Mouse (Mus musculus): ENCODE measurements around the gene Rnf220. TPM values are rescaled to one million over a fixed set of nuclear protein-coding genes. Genes with fewer than 3 reads are reported as not detected.
A peak's percentile ranks its signal among the peaks of the same experiment; 100 is the strongest.

Gene Rnf220
- total RNA-seq, 2 experiments from 2014 or later, result 67.8 to 72.4 TPM

DNA sequence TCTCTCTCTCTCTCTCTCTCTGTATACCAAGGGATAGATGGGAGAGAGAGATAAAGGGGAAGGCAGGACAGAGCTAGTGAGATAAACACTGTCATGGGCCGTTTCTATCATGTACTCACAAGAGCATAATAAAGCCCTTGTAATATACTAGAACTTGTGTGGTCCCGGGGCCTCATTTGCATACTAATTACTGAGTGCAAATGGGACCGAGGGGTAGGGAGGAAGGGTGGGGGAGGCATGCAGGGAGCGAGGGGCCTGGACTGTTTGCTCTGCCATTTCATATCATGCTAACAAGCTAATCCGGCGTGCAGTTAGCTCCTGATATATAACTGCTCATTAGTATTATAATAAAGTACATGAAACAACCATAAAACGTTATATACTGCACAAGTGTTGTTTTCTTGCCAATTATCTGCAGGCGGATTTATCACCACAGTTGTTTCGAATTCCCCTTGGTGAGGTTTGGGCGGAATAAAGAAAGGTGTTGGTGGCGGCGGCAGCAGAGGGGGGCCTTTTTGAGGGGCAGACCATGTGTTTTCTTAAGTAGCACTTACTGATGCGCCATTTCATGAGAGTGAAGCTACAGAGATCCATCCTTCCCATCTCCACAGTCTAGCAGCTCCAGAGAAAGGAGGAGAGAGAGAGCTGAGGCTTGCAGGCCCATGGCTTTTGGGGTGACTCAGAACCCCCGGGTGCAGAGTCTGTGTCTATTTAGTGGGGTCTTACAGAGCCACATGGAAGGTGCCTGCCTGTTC lies 116.9 kb downstream of the Rnf220 start:
- no peak for DNase-seq

DNA sequence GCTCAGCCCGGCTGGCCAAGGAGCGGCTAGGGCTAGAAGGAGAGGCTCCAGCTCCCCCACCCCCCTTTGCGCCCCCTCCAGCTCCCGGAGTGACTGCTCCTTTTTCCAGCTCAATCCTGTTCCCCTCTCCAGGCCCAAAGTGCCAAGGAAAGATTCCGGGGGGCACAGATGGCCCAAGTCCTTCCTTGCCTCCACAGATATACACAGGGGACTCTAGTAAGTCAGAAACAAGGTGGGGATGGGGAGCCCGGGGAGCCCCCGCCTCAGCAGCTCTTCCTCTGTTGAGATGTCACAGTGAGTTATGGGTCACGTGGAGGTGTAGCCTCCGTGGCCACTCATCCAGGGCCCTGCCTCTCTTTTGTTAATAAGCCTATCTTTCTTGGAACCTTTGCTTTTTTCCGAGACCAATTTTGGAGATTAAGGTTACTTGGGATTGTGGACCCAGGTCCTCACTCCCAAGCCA lies 122.7 kb downstream of the Rnf220 start:
- DNase-seq, result no peak

DNA sequence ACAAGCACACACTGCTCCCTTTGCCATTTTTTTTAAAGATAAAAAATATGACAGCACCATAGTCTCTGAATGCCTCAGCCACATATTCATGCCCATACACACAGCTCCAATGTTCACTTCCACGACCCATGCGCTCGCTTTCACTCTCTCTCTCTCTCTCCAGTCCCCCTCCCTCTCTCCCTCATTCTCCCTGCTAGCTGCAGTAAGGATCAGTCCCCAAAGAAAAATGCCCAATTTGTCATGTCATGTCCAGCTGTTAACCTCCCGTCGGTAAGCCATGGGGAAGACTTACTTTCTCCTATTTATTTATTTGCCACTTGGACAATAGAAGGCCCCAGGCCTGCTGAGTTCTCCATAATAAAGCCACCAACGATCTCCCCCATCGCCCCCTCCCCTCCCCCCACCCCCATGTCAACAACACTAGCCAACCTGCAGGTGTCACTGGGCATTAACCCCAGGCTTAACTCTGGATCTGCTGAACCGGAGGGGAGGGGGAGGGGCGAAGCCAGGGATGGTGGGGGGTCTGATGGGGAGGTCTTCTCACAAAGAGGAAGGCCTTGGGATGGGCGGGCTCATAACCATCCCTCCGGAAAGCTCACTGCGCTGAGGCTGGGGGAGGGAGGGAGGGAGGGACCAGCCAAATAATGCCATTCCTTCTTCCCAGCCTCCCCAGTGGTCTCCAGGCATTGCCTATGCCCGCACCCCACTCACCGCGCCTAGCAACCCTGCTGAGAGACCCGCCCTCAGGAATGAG lies 123.4 kb downstream of the Rnf220 start:
- DNase-seq, result no peak

DNA sequence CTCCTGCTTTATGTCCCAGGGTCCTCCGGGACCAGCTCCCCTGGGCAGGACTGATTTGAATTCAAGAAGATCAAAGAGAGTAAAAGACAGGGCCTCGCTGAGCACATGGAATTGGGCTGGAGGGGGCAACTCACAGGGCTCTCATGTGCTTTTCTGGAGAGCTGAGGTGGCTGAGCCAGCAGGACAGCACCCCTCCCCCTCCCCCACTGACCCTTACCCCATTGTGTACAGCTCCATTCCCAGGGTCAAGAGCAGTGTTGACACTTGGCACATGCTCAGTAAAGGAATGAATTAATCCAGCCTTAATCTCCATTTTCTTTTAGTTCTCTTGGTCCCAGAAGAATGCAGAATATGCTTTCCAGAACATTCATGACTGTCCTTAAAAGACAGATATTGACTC lies 125.0 kb downstream of the Rnf220 start:
- no peak for DNase-seq

DNA sequence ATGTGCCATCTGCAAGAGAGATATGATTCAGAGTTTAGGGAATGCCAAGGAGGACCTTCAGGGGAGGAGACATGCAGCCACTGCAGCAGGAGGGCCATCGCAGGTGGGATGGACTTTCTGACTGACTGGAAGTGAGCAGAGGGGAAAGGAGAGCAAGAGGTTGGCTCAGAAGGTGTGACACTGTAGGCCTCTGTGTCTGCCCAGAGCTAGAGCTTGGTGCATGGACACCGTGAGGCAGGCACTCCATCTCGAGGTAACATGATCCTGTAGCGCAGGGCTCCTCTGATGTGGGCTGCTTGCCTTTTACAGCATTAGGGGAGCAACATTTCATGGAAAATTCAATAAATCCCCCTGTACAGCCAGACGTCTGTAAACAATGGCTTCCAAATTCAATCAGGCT lies 126.5 kb downstream of the Rnf220 start:
- no peak for DNase-seq

DNA sequence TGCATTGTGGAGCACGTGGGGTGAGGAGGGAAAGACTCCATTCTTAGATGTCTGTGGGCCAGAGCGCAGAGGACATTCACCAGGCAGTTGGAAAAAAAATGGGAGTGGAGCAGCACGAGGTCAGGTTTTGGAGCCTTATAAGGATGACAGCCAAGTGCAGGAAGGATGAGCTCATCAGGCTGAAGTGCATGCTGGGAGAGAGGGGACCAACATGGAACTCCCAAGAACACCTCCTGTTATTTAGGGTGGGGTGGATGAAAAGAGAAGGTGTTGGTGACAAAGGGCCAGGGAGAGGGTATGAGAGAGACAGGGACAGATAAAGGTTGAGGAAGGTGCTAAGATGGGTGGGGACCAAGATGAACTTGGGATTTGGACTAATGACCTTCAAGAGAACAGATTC lies 127.3 kb downstream of the Rnf220 start:
- no peak for DNase-seq

DNA sequence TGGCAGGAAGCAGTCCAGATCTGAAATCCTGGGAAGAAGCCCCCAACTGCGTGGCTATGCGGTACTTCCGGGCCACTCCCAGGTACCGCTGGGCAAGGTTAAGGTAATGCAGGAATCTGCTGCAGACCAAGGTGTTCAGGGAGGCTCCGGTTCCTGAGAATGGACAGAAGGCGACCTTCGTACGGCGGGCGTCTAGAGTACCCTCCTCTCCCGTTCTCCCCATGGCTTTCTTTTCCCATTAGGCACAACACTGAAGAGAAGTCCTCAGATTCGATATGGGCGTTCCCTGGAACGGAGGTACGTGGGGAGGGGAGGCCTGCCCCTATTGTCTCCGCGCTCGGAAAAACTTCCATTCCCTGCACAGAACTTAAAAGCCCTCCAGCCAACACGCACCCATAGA lies 129.5 kb downstream of the Rnf220 start:
- DNase-seq, result no peak

DNA sequence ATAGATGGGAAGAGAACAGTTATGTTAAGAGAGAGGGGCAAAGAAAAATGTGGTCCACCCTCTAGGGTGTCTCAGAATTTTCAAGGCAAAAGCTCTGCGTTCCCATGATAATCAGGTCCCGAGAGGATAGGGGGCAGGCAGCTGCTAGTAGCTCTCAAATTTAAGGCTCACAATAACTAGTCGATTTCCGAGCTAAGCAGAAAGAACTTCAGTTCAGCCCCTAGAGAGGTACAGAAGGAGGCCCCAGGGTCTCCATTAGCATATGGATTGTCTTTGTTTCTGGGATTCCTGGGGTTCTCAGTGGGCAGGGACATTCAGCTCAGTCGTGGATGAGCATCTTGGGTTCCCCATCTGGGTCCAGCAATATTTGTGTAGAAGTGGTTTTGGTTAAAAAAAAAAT lies 134.8 kb downstream of the Rnf220 start:
- no peak for DNase-seq

DNA sequence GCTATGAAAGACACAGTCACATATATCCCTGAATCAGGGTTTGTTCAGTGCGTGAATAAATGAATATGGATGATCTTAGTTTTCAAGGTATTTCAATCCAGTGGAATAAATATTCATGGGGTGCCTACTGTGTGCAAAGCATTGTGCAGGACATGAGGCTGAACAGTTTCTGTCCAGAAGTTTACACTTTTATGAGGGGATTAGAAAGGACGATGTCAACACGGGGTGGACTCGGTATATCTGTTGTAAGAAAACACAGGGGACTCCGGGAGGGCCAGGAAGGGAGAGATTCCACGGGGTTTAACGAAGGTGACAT lies 135.3 kb downstream of the Rnf220 start:
- no peak for DNase-seq

DNA sequence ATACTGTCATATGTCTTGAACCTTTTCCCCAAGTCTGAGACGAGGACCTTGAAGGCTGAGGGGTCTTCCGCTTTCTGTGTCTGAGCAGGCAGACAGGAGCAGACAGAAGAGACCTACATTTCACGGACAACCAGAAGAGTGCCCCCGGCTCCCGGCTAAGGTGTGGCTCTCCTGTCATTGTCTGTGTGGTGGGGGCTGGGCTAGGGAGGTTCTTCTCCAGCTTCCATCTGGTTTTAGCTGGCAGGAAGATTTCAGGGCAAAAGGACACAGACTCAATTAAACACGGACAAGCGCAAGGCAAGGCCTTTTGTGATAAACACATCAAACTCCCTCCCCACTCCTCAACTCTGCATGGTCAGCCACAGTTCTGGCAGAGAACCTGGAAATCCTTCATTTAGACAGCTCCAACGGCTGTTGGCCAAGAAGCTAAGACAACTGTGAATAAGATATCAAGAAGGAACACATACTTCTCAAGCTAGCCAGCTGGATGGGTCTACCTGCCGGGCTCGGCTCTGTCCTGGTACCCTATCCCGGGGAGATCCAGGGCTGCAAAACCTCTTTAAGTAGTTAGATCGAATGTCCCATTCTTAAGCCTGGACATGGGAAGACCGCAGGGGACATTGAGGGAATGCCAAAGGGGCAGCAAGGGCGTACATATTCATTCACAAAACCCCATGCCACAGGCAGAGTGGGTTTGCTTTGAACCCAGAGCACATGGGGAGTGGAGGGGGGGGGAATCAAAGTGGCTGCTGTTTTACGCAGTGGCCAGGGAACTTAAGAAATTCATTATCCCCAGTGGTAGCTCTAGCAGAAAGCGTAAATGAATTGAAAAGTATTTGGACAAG lies 135.9 kb downstream of the Rnf220 start:
- peak; percentile 35 for DNase-seq

DNA sequence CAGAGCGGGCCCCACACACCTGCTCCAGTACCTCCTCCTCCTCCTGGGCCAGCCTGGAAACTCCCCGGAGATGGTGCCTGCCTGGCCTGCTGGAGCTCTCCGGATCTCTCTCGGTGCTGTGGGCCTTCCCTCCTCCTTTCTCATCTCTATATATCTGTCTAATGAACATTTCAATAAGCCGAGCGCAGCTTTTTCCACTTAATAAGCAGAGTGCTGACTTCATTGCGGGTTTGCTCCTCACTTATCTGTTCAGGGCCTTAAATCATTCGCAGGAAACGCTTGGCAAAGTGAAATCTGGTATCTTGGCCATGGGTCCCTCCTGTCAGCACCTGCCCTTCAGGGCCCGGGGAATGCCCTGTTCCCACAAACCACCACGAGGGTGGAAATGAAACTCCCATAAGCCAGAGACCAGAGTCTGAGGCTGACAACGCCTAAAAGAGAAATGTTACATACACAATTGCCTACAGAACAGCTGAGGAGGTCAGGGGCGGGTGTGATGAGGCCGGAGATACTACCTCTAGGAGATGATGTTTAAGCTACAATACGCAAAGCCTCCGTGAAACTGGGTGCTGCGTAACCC lies 137.0 kb downstream of the Rnf220 start:
- DNase-seq, result no peak

DNA sequence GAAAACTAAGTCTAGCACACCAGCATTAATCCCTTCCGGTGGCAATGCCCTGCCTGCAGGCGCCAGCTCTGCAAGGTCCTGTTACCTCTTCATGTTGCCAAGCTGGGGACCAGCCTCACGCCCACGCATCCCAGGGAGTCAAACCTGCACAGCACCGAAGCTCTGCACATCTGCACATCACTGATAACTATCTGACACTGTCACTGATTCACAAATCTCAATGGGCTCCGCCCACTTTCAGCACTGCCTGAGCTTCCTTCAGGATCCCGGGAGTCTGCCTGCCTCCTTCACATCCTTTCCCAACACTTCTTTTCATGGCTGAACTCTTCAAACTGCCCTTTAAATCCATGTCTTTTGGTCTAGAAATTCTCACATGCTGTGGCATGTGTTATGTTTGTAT lies 138.9 kb downstream of the Rnf220 start:
- DNase-seq, result no peak

DNA sequence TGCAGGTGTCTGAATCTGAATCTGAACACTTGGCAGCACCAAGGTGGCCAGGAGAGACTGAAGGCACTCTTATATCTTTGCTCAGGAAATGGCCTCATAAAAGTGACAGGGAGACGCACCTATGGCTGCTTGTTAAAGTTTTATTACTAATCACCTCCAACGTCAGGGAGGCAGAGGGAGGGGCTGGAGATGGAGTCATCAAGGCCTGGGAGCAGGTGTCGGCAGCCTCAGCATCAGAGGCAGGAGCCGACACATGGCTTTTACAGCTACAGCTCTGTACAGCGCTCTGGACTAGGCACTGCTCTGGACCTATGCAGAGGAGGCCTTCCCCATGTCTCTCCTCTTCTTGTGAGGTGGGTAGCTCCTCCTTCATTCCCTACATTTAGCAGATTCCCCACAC lies 139.7 kb downstream of the Rnf220 start:
- DNase-seq, result no peak

DNA sequence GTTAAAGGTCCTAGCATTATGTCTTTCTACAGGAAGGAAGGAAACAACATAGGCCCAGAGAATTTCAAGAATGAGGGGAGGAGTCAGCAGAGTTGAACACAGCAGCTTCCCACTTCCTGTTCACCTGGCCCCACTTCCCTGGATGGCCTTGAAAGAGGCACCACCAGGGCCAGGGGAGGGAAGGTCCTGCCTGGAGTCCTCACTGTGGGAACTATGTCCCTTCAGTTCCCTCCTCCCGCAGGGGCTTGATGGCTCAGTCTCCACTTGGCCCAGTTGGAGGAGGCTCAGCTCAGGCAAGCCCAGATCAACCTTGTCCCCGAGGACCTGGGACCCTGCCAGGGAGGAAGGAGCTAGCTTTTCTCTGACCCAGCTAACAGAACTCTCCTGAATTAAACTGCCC lies 140.6 kb downstream of the Rnf220 start:
- DNase-seq, result peak; percentile 83

DNA sequence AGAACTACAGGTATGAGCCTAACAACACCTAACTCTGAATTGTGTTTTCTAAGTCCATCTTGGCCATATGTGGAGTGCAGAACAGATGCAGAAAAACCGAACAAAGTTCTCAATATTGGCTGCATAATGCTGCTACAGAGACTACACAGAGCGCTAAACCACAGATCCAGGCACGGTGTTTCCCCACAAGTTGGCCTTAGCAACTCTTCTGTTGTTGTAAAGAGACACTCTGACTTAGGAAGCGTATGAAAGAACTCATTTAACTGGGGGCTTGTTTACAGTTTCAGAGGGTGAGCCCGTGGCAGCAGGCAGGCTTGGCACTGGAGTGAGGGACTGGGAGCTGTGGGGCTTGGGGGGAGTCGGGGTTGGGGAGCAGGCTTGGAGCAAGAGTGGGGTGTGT lies 142.2 kb downstream of the Rnf220 start:
- DNase-seq, result no peak

DNA sequence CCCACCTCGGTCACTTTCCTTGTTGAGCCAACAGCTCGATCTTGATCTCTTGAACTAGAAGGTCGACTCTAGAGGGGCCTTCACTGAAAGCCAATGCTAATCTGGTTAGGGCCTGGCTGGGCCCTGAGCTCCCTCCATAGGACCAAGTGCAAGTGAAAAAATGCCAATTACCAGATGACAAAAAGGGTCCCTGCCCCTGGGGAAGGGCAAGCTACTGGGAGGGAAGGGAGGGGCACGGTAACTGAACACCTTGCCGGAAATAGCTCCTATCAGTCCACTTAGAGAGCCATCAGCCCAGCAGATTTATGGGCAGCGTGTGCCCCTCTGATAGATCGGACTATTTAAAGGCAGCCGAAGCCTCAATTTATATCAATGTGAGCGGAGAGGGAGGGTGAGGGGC lies 143.9 kb downstream of the Rnf220 start:
- DNase-seq, result no peak

DNA sequence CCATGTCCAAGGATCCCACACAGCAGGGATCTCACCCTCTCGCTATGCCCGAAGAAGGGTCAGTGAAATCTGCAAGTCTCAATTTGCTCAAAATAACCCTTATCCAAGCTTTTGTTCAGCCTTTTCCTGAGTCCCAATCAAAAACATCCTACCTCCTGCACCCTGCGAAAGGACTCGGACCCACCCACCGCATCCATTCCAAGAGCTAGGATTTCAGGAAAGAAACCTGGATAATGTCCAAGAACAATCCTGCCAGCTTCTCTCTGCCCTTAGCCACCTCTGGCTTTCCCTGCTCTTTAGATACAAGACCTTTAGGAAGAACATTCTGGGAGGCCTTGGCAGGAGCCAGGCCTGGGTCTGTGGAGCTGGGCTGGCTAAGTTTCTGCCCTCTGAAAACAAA lies 144.8 kb downstream of the Rnf220 start:
- no peak for DNase-seq

DNA sequence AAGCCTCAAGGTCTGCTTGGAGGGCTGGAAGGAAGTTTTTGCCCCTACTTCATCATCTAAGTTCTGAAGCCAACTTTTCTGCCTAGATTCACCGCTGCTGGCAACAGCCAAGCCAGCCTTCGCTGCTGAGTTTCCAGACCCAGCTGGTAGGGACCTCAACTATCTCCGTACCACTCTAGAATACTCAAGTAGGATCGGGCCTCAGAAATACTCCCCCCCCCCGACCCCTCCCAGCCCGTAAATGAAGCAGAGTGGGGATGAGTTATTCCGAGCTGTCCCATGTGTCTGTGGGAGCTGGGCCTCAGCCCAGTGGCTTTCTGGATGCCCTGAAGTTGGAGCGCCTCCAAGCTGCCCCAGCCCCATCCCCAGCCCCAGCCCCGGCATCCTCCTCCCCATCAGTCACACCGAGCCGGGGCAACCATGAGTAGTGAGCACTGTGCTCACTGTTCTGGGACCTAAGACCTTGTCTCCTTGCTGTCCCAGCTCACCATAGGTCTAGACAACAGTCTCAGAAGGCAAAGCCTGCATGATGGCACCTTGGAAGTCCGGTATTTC lies 146.6 kb downstream of the Rnf220 start:
- no peak for DNase-seq

DNA sequence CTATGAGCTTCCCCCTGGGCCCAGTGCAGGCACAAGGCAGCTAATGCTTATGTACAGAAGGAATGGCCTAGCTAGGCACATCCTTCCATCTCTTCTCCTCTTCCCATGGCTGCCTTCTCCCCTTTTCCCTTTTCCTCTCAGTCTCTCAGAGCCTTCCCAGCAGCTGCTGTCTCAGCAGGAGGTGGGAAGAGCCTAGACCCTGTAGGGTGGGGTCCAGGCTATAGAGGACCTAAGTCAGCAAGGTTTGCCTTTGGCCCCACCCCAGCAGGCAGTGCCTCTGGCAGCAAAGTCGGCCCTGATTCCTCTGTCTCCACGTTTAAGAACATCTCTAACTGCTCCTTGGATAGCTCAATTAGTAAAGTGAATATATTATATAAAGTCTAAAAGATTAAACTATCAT lies 147.5 kb downstream of the Rnf220 start:
- no peak for DNase-seq

DNA sequence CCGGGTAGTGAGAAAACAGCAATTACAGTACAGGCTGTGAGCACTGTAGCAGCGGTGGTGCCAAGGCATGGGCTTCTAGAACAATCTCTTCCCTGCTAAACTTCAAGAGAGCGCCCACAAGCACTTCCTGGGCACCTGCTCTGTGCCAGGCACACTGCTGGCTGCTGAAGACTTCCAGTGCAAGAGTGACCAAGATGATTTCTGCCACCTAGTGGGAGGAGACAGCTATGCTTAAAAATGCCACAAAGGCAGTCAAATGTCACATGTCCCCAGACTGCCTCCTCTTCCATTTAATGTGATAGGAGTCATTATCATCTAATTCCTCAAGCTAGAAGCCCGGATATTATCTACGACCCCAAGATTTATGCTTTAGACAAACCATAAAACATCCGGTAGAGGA lies 150.8 kb downstream of the Rnf220 start:
- DNase-seq, result peak; percentile 58

DNA sequence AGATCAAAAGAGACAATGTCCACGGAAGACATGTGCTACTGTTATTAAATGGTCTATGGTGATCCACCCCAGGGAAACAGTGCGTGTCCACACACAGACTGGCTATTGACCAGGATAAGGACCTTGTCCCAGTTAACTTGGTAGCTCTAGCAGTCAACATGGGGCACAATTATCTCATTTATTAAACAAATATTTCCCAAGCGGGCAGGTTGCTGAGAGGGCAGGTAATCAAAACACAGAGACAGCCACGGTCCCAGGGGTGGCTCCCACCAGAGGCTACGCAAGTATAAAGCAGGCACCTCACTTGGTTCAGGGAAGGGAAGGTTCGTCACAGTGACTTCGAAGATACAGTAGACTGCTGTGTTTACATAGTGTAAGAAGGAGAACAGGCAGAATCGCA lies 153.5 kb downstream of the Rnf220 start:
- DNase-seq, result no peak

DNA sequence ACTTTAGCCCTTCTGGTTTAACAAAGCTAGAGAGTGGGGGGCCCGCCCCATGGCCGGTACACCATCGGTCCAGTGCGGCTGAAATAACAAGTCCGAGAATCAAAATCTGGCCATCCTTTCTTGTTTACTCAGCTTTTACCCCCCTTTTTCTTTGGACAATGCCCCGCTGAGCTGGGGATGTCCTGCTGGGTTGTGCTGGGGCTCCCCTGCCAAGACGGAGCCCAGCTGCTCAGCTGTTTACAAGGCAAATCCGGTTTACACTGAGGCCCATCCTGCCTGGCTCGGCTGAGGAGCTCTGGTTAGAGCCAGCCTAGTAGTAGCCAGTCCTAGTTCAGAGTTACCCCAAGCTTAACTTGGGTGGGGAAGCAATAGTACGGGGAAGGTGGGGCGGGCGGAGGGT lies 154.1 kb downstream of the Rnf220 start:
- no peak for DNase-seq

DNA sequence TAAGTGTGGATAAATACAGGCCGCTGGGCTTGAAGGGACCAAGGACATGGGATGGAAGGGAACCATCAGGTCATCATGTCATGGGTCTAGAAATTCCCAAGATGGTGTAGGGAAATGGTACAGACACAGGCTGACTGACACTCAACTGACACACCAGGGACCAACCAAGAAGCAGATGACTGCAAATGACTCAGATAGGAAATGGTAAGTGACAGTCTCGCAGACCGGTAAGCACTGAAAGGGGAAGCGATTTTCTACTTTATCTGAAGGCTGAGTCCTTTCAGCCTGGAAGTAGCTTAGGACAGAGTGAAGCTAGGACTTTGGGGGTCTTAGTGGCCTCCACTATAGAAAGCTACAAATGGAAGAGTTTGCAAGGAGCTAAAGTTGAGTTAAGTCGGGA lies 155.6 kb downstream of the Rnf220 start:
- no peak for DNase-seq
